Mouse (Mus musculus): Measurements from ENCODE around the gene Tbc1d25.

Gene Tbc1d25

DNA sequence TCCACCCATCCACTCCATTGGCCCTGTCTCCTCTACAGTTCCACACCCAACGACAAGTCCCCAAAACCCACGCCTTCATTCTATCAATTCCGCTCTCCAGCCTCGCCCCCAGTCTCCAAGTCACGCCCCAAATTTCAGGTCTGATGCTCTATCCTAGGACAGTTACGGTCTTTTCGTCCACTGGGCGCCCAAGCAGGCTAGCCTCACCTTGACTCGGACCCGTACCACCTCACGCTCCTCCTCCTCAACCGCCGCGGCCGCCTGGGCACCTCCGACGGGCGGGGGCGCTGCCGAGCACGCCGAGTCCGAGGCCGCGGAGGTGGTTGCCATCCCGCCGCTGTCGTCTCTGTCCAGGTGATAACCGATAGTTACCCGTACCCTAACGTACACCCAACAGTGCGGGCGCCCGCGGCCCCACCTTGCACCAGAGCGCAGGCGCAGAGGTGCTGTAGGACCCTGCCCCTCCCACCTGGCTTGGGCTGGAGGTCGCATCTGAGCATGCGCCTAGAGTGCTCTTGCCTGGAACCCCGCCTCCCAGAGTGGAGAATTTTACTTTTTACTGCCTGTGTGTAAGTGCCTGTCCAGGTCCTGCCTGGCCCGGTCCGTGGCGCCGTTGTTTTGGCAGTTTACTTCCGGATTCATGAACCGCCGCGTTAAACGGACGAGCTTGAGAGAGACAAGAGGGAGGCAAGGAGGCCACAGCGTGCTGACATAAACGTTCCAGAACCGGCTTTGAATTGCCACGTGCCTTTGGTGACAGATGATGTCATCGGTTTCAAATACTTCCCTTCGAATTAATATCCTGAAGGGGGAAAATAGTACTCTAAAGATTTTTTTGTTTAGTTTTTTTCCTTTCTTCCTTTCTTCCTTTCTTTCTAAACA is at the start of gene Tbc1d25:
TSS of gene Tbc1d25 (minus strand) at position 678 of the 882 bp plus-strand sequence.
- DNase-seq (ENCODE audit: low spot score in 2 of 2): peak; percentile 76 to 82

DNA sequence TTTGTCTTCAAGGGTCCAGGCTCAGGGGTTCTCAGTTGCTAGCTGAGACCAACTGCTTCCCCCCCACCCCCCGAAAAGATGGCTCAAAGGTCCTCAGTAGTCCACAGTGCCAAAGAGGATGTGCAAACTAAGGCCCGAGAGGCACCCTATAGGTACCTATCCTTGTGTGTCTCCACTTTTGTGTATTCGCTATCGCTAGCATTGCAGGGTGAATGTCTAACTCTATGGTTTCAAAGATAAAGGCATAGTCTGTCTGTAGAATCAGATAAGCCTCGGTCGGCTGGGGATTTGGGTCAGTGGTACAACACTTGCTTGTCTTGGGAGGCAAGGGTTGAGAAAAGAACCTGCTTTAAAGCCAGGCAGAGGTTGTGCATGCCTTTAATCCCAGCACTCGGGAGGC is 47.5 kb upstream of the Tbc1d25 start:
- no peak for DNase-seq (ENCODE audit: low spot score in 2 of 2)

DNA sequence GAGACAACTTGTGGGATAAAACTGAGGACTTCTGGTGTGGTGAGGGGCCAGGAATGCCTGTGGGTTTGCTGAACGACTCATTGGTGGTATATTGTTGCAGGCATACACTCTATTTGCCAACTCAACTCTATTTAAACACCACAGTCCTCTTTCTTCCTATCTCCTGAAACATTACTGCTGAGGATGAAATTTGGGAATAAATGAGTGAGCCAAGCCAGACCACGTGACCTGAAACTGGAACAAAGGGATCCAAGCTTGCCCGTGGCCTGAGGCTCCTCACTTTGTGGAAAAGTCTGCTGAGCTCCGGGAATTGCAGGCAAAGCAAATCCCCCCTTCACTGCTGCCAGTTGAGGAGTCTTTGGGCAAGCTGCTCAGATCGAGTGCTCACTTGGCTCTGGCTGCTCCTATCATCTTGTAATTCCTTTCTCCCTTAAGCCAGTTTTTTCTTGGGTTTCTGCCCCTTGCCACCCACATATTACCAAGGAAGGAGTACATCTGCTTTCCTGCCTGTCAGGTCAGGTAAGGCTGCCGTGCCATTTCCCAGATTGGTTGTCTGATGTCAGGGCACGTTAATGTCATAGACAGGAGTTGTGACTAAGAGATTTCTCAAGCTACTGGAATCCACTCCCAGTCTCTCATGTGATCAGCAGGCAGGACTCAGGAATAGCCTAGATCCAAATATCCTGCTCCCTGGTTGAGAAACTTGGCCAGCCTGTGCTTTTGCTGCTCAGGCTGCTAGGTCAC is 46.9 kb upstream of the Tbc1d25 start:
- DNase-seq (ENCODE audit: low spot score in 2 of 2): peak; percentile 11 to 44

DNA sequence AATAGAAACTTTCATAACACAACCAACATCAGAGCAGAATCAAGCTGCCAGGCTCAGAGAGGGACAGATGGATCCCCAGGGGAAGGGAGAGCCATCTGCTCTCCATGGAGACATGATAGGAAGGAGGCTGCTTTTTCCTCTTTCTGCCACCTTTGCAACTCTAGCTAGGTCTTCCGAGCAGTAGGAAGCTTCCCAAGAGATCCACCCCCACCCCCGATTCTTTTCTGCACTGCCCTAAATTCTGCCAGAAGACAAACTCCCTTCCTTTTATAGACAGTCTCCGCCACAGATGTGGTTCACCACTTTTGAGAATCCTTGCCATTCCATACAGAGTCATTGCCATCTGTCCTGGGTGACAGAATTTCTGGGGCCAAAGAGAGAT is 46.3 kb upstream of the Tbc1d25 start:
- DNase-seq (ENCODE audit: low spot score in 2 of 2): peak; percentile 43 to 64

DNA sequence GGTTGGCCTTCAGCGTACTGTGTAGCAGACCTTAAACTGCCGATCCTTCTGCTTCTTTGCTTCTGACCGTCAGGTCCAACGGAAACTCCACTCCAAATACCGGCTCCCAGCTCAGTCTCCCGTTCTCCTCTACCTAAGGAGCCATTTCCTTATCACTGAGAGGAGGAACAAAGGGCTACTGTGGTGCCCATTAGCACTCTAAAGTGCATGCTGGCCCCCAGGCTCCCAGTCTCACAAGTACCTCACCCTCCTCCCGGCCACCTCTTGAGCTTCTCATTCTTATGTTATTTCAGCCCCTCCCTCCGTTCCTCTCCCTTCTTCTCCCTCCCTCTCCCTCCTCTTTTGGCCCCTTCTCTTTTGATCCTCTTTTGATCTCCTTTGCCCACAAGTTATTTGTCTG is 43.7 kb upstream of the Tbc1d25 start:
- DNase-seq (ENCODE audit: low spot score in 2 of 2): no peak

DNA sequence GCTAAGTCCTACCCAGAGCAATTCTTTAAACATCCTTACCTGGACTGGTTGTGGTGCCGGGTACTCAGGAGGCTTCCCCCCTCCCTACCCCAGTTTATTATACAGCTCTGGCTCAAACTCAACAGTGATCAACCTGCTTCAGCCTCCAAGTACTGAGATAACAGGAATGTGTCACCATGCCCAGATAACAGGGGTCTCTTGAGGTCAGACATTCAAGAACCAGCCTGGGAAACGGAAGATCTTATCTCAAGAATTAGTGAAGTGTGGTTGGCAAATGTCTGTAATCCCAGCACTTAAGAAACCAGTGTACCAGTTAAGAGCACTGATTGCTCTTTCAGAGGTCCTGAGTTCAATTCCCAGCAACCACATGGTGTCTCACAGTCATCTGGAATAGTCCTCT is 42.1 kb upstream of the Tbc1d25 start:
- no peak for DNase-seq (ENCODE audit: low spot score in 2 of 2)

DNA sequence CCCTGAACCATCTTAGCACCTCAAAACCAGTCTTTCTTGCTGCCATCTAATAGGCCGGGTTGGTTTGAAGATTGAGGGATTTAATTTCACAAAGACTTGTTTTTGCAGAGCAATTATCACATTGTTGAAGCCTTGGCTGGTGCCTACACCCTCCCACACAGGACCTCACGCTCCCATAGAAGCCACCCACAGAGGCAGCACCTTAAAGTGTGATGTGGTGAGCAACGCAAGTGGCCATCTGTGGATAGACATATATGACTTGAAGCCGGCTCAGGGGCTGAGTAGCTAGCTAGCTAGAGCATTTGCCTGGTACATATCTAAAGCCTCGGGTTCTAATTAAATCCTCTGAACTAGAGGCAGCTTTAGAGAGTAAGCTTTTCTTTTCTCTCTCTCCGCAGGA is 41.4 kb upstream of the Tbc1d25 start:
- peak; percentile 39 to 61 for DNase-seq (ENCODE audit: low spot score in 2 of 2)

DNA sequence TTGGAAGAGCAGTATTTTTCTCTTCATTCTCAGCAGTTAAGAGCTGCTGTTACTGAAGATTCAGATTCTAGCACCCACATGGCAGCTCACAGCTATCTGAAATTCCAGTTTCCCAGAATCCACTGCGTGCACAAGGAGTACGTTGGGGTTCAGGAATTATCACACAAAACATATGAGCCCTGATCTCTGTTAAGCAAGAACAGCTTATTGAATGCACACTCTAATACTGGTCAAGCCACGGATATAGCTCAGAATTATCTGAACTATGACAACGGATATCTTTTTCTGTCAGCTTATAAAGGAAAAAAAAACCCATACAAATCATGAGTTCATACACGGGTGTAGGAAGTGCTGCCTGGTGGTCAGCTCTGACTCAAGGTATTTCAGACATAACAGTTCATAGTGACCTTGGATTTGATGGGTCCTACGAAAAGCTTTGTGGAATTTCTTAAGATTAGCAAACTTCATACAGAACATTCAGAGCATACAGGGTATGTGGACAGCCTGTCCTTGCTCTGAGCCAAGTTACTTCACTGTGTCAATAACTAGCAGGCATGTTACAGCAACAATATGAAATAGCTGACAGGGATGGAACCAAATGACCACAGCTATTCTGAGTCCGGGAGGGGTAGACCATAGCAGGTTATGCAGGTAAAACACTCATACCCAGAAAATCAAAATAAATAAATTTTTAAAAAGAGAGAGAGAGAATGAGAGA is 35.7 kb upstream of the Tbc1d25 start:
- no peak for DNase-seq (ENCODE audit: low spot score in 2 of 2)

DNA sequence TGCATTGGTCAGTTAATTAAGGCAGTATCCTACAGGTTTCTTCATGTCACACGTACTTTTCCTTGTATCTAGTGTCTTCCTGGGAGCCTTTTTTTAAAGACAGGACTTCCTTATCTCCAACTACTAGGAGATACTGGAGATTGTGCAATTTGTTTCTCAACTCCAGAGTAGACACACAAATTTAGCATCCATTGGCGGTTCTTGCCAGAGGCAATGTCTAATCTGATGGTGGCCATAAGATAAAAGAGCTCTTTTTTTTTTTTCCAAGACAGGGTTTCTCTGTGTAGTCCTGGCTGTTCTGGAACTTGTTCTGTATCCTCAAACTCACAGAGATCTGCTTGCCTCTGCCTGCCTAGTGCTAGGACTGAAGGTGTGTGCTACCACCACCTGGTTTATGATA is 33.7 kb upstream of the Tbc1d25 start:
- no peak for DNase-seq (ENCODE audit: low spot score in 2 of 2)

DNA sequence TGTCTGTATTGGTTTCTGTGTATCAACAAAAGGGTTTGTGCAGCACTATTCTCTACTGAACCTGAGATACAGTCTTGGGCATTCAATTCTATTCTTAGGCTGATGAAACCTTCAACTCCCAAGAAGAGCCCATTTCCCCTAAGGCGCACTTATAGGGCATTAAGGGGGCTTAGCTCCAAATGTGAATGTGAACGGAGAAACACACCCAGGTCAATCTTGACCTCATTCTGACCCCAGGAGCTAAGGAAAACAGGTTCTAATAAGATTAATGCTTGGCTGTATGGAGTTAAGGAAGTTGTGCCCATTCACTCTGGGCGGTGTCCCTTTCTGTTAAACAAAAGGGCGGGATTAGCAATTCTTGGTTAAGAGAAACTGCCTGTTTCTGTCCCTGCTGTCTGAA is 31.2 kb upstream of the Tbc1d25 start:
- DNase-seq (ENCODE audit: low spot score in 2 of 2): no peak

DNA sequence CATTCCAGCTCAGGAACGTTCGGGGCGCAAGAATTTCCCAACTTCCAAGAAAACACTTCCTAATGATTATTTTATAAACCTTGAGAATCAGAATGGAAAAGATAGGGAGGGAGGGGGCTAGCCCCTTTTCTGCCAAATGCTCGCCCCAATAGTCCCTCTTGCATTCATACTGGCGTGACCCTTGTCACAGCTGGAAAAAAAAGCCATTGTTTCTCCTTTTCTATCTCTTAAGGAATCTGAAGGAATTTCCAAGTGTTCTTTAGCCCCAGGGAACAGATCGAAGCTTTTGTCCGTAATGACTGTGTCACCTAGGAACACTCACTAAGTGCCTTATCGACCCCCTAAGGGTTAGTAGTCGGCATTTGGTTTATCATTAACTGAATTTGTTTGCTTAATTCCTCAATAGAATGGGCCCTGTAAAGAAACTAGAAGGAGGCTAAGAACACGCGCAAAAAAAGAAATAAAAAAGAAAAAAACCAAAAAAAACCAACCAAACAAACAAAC is 30.8 kb upstream of the Tbc1d25 start:
- DNase-seq (ENCODE audit: low spot score in 2 of 2): no peak

DNA sequence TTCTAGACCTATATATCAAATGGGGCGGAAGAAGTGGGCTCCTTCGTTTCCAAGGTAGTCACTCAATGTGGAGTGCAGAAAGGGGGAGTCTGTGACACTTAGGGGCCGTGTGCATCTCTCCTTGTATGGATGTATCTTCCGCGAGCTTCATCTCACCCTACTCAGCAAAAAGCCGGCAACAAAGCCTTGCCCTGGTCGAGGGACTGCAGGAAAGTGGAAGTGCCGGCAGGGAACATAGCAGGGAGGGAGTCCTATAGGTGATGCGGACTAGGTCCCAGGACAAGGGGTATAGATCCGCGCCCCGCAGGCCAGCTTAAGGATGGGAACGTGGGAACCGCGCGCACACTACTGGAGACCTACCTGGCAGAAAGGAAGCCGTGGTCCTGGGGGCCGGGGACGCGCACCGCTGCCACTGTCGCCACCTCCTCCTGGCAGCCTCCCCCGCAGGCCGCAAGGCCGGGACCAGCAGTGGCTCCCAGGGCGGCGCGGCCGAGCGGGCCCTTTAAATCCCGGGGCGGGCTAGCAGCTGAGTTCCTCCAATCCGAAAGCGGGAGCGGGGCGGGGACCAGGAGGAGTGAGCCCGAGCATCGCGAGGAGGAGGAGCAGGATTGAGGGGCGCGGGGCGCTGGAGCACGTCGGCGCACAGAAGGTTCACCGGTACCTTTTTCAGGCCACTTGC is 30.2 kb upstream of the Tbc1d25 start, which contains the start of gene Porcn:
TSS of gene Porcn (minus strand) at position 511 of the 679 bp plus-strand sequence.
- peak; percentile 76 to 82 for DNase-seq (ENCODE audit: low spot score in 2 of 2)

DNA sequence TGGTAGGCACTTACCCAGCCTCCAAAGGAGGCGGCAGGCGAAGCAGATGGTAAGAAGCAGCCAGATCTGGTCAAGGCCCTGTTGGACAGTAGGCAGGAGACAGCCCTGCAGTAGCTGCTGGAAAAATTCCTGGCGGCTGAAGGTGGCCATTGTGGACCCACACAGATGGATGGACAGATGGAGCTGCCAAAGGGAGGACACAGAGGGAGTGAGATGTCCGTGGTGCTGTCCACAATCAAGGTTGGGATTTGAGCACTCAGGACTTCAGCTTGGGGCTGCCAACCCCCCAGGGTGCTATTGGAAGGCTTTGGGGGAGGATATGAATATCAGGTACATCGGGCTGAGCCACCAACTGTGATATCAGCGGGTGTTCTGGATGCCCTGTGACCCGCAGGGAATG is 29.6 kb upstream of the Tbc1d25 start:
- peak in 1 of 2 experiments; percentile 24 for DNase-seq (ENCODE audit: low spot score in 2 of 2)

DNA sequence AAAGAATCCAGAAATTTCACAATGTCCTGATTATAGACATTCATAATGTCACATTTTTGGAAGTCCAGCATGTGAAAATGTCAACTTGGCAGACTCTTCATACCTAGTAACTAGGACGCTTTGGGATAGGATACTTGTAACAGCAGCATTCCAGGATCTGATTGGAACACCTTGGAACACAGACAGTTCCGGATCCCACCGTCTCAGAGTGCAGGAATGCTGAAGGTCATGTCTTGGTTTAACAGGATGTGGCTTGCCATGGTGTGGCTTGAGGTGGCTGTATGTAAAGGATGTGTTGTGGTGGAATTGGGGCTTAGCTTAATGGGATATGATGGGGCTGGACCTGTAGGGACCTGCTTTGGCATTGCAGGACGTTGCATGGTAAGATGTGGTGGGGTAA is 29.1 kb upstream of the Tbc1d25 start:
- DNase-seq (ENCODE audit: low spot score in 2 of 2): no peak

DNA sequence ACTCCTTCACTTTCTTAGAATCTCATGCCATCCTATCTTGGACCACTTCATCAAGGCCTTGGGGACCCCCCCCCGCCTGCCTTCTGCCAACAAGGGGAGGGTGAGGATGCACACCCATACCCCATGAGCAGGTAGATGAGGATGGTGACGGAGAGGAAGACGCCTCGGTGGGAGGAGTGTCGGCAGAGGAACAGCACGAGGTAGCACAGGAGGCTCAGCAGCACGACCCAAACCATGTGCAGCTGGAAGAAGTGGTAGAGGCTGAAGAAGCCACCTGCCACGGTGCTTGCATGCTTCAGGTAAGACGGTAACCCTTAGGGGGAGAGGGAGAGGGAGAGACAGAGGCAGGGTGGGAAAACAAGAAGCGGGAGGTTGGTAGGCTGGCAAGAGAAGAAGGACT is 28.1 kb upstream of the Tbc1d25 start:
- DNase-seq (ENCODE audit: low spot score in 2 of 2): no peak

DNA sequence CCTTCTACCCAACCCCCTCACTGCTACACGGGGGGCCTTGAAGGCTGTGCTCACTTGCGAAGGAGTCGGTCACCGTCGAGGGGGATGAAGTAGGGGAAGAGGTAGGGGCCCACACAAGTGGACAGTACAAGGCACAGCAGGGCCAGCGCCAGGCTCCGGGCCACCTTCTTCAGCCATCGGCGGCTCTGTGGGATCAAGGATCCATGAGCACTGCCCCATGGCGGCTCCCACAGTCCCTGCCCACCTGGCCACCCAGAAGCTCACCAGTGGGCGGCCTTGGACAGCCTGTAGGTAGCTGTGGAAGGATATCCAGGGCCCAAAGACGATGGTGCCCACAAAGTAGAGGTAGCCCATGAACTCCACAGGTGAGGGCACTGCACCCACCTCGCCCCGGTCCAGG is 27.1 kb upstream of the Tbc1d25 start:
- DNase-seq (ENCODE audit: low spot score in 2 of 2): no peak

DNA sequence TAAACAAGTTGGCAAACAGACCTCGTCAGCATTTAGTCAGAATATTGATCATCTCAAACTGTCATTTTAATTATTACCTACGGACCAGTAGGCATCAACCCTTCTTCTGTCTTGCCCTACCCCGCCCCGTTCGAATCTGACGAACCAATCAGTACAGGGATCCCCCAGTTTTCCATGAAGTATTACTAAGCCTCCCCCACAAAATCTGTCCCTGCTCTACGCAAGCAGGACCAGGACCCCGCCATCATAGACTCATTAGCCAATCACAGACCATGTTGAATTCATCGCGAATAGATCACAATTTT is 17.4 kb upstream of the Tbc1d25 start, which contains the start of gene Ebp:
TSS of gene Ebp (minus strand) at position 94 of the 305 bp plus-strand sequence.
- DNase-seq (ENCODE audit: low spot score in 2 of 2): peak; percentile 34 to 54

DNA sequence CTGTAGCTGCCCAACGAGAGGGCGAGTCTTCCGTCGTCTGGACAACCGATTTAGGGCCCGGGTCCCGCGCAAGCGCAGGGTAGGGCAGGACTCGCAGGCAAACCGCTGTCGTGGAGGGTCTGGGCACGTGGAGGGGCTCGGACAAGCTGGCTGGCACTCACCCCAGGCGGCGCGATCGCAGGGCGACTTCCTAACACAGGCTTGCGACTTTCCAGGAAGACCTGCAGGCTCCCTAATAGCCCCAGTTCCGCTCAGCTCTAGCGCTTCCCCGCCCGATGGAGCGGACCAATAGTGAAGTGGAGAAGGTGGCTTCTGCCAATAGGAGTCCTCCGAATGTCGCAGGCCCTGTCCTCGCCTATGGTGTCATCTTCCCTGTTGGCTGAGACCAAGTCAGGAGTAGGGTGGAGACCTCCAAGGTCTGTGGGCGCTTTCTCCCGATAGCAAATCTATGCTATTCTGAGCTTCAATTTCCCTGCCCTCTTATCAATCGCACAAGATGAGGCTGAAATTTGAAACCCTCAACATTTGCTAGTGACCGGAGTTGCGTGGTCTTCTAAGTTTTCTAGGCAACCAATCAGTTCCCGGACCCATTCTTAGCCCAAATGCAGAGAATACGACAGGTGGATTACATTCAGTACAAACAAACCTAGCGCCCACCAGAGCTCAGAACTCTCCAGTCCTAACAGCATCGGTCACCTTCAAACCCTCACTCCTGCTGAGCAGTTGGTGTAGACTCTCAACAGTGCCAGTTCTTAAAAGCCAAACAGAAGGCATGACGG is 16.8 kb upstream of the Tbc1d25 start:
- DNase-seq (ENCODE audit: low spot score in 2 of 2): peak; percentile 73 to 79

DNA sequence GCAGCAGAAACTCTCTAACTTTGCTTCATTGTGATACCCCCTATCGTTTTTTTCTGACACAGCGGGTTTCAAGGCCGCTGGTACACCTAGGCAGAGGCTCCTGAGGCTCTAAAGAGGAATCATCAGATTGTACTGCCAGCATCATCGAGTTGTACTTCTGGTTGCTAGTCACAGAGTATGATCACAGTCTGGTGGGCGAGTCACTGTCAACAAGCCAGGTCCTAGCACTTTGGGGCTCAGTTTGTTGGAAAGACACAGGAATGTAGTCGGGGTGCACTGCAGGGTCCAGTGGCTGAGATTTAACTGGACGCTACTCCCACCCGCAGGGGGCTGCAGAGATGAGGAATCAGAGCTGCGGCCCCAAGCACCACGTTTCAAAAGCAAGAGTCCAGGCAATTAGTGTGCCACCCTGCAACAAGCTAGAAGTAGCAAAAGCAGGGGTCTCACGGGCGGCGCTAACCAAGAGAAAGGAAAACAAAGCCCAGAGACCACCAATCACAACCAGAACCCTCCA is 16.2 kb upstream of the Tbc1d25 start:
- no peak for DNase-seq (ENCODE audit: low spot score in 2 of 2)

DNA sequence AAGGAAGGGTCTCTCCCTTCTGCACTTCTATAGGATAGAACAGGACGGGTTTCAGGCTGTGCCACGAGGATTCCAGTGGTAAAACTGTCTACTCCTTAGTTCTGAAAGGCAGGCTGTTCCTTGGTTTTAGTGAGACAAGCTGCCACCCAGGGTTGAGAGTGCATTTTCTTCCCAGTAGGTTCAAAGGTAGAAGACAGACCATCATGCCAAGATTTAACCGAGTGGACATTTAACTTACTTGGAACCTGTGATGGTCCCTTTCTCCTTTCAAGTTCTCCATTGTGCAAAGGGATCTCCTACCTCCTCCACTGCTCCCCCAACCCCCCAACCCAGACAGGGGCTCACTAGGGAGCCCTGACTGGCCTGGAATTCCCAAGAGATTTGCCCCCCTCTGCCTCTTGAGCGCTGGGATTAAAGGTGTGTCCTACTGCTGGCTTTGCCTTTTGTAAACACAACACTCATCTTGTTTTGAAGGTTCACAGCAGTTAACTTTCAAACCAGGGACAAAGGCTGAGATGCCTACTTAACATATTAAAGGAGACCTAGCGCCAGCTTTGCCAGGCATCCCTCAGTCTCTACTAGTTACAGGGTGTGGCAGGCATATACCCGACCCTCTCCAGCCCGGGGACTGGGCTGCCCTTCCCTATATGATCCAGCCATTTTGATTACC is 7.0 kb upstream of the Tbc1d25 start:
- DNase-seq (ENCODE audit: low spot score in 2 of 2): no peak

Data from frontal cortex, postnatal 36 days (tissue).